Mouse (Mus musculus) liver, postnatal 0 days (tissue): ENCODE data around the gene Hist1h2bl. TPM values are rescaled to one million over a fixed set of nuclear protein-coding genes. Genes with fewer than 3 reads are reported as not detected.
"Not testable (repeated sequence)": the region's sequence is repeated elsewhere in the genome, so short reads cannot be mapped to it uniquely, and the experiment has no call there.

Source experiments
- ATAC-seq: fragments of 200-750 bp; cut with Nextera tagmentation; 2 replicates; pipeline ENCODE4 v1.8.0; 2017; ENCODE audit warnings: mild to moderate bottlenecking, moderate library complexity
- DNase-seq: peaks from one replicate; pipeline ENCODE4 v3.0.0-alpha.2; 2016
- H3K27ac ChIP-seq: fragments of 300-500 bp; sonication (generic); 2 replicates; pipeline ENCODE4 v1.5.1; 2014; ENCODE audit warnings: antibody characterized with exemption, moderate library complexity, mild to moderate bottlenecking, low read depth
- H3K27me3 ChIP-seq: fragments of 300-500 bp; sonication (generic); 2 replicates; pipeline ENCODE4 v1.6.1; 2014; ENCODE audit warnings: low read length, control low read depth, mixed read lengths; ENCODE audit not compliant: insufficient read depth
- H3K36me3 ChIP-seq: fragments of 300-500 bp; sonication (generic); replicated peaks from 2 replicates; pipeline ENCODE4 v1.6.1; 2014; ENCODE audit warnings: mild to moderate bottlenecking, control low read depth, low read length, moderate library complexity, mixed read lengths; ENCODE audit not compliant: insufficient read depth
- H3K4me1 ChIP-seq: fragments of 300-500 bp; sonication (generic); 2 replicates; pipeline ENCODE4 v1.6.1; 2014; ENCODE audit warnings: antibody characterized with exemption, mild to moderate bottlenecking, control low read depth; ENCODE audit not compliant: insufficient read depth
- H3K4me2 ChIP-seq: fragments of 300-500 bp; sonication (generic); 2 replicates; pipeline ENCODE4 v1.6.1; 2014; ENCODE audit warnings: low read depth, mild to moderate bottlenecking, low read length, moderate library complexity, mixed read lengths
- H3K4me3 ChIP-seq: fragments of 300-500 bp; sonication (generic); 2 replicates; pipeline ENCODE4 v1.5.1; 2014; ENCODE audit warnings: low read depth, low read length
- H3K9ac ChIP-seq: fragments of 300-500 bp; sonication (generic); replicated peaks from 2 replicates; pipeline ENCODE4 v1.6.1; 2014; ENCODE audit warnings: mild to moderate bottlenecking, moderate library complexity
- H3K9me3 ChIP-seq: fragments of 300-500 bp; sonication (generic); 2 replicates; pipeline ENCODE4 v1.6.1; 2016; ENCODE audit warnings: mild to moderate bottlenecking, control low read depth, low read length, mixed read lengths
- CTCF ChIP-seq: sonication (generic); IDR thresholded peaks from 2 replicates; pipeline ENCODE4 v1.5.1; 2016; ENCODE audit warnings: antibody characterized with exemption, low read depth
- EP300 ChIP-seq: IDR thresholded peaks from 2 replicates; pipeline ENCODE4 v1.6.1; 2016; ENCODE audit warnings: antibody characterized with exemption, low read depth, mild to moderate bottlenecking
- WGBS: fragments of 180-500 bp; shearing (Covaris S2); extraction: QIAGEN DNeasy Blood & Tissue Kit; methylation state at CpG from one replicate; pipeline ENCODE4 v1.1.7; 2014; ENCODE audit not compliant: insufficient replicate concordance; 5-methylcytosine and 5-hydroxymethylcytosine counted together
- polyA plus RNA-seq: library from polyadenylated mRNA; unstranded; fragments of >200 nt; fragmentation: Nextera tagmentation; extraction: Ambion mirVana; gene quantifications from 2 replicates; pipeline ENCODE4 v1.2.1, GENCODE M21; 2015

Hist1h2bl gene
- polyA plus RNA-seq, 1 experiment from 2014 or later: 1.9 TPM

DNA sequence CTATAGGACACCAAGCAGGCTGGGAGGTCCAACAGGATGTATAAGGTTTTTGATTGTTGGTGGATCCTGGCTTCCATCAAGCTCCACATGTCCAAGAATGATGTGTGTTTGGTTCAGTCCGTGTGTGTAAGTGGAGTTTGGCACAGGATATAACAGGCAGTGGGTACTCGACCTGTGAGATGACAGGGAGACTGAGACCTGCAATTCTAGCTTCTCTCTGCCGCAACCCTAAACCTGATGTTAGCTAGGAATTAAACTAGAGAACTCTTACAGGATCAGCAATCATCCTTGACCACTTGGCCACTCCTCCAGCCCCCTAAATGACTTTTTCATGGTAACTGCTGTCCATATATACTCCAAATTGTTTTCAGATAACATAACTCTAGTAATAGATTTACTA, 36.4 kb upstream of the Hist1h2bl start:
- H3K9me3 ChIP-seq: no peaks in the 10 kb centered on the region
- H3K27ac ChIP-seq: peak overlapping the region; percentile 98
- peak overlapping the region; percentile 46 for H3K4me3 ChIP-seq
- TF ChIP-seq EP300 (no peak), CTCF (no peak)
- H3K4me1 ChIP-seq: peaks cover 17% of the 10 kb centered on the region
- DNase-seq: peak; percentile 34
- peaks cover 3% of the 10 kb centered on the region; the same call in 1 of the 2 replicates for H3K36me3 ChIP-seq
- no peak for ATAC-seq
- peak overlapping the region; percentile 67 for H3K4me2 ChIP-seq
- no peaks in the 10 kb centered on the region for H3K27me3 ChIP-seq
- 43% methylated on average over 3 of the region's 3 CpGs for WGBS
- H3K9ac ChIP-seq: peak overlapping the region; percentile 78

DNA sequence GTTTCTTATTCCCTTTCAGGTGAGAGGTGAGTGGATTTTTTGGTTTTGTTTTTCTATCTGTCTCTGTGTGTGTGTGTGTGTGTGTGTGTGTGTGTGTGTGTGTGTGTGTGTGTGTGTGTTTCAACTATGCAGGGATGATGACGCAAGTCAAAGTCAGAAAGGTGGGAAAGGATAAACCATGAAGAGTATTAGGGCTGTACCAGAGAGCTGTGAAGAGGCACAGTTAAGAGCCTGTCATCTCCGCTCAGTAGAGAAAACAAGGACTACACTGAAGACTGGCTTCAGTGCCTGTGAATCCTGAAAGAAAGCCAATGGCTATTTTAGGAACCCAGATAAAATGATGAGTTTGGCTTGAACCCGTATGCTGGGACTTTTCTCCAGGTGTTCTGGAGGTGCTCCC, 35.9 kb upstream of the Hist1h2bl start:
- H3K4me3 ChIP-seq: peak overlapping the region; percentile 46
- no peak for DNase-seq
- no peaks in the 10 kb centered on the region for H3K9me3 ChIP-seq
- H3K27ac ChIP-seq: peak overlapping the region; percentile 98
- peaks cover 19% of the 10 kb centered on the region for H3K4me1 ChIP-seq
- peak overlapping the region; percentile 67 for H3K4me2 ChIP-seq
- peak overlapping the region; percentile 78 for H3K9ac ChIP-seq
- no peak for ATAC-seq
- H3K36me3 ChIP-seq: peaks cover 6% of the 10 kb centered on the region; the same call in 1 of the 2 replicates
- TF ChIP-seq EP300 (no peak), CTCF (no peak)
- WGBS: 50% methylated on average over 3 of the region's 3 CpGs
- H3K27me3 ChIP-seq: no peaks in the 10 kb centered on the region

DNA sequence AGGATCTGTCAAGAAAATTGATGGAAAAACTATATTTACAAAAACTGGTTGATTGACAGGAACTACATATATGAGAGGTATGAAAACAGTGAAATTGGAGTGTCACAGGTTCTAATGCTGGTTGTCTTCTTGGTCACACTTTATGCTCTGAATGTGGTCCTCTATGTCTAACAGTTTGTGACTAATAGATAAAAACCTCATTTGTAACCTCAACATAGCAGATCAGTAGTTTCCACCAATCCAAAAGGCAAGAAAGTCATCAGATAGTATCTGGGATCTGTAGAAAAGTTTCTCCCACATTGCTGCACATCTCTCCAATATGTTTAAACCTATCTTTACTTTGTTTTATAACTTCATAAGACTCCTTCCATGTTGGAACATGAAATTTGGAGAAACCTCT, 35.5 kb upstream of the Hist1h2bl start:
- H3K27ac ChIP-seq: peak overlapping the region; percentile 98
- H3K4me2 ChIP-seq: peak overlapping the region; percentile 67
- no peak overlapping the region for H3K4me3 ChIP-seq
- 0 out of 2 replicates have a peak, but pooled peaks have one; percentile 7 for TF ChIP-seq EP300
- TF ChIP-seq CTCF: no peak
- no peaks in the 10 kb centered on the region for H3K9me3 ChIP-seq
- peaks cover 19% of the 10 kb centered on the region for H3K4me1 ChIP-seq
- ATAC-seq (no peak), DNase-seq (no peak)
- peak overlapping the region; percentile 78 for H3K9ac ChIP-seq
- H3K27me3 ChIP-seq: no peaks in the 10 kb centered on the region
- peaks cover 6% of the 10 kb centered on the region; the same call in 1 of the 2 replicates for H3K36me3 ChIP-seq

DNA sequence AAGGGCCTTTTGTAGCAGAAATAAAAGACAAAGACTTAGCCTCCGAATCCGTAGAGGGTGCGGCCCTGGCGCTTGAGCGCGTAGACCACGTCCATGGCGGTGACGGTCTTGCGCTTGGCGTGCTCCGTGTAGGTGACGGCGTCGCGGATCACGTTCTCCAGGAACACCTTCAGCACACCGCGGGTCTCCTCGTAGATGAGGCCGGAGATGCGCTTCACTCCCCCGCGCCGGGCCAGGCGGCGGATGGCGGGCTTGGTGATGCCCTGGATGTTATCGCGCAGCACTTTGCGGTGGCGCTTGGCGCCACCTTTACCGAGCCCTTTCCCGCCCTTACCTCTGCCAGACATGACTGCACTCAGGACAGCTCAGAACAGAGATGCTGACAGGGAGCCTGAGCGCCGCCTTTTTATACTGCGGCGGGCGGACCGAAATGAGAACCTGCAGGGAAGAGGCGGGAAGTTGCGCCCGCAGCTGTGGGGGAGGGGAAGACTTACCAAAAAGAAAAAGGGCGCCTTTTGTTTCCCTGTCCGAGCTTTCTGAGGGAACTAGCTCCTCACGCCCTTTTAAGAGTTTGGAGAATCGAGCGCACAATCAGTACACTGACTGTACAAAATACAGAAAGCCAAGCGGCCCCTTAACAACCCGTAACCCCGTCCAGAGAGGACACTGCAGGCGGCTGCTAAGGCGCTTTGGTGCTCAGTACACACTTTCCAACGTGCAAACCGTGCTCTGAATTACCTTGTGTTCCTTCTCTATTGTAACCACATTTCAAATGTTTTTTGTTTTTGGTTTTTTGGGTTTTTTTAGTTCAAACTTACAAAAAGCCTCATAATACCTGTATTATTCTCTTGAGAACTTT, 34.4 kb upstream of the Hist1h2bl start, which contains the start of gene Hist1h4k:
Gene Hist1h4k (minus strand): TSS at position 347 of the 859 bp plus-strand sequence.
- DNase-seq (peak; percentile 93), ATAC-seq (peak; percentile 54)
- H3K9me3 ChIP-seq, H3K27me3 ChIP-seq, H3K36me3 ChIP-seq: not testable (repeated sequence)
- peak within 1 kb of the TSS; percentile 78 for H3K9ac ChIP-seq
- H3K4me1 ChIP-seq: peaks cover 19% of the 10 kb centered on the region
- H3K27ac ChIP-seq: peak within 1 kb of the TSS; percentile 98
- TF ChIP-seq EP300: peak; percentile 90
- H3K4me3 ChIP-seq: peak within 1 kb of the TSS; percentile 56
- peak within 1 kb of the TSS; percentile 70 for H3K4me2 ChIP-seq
- WGBS: under 1% methylated on average over 41 of the region's 56 CpGs

DNA sequence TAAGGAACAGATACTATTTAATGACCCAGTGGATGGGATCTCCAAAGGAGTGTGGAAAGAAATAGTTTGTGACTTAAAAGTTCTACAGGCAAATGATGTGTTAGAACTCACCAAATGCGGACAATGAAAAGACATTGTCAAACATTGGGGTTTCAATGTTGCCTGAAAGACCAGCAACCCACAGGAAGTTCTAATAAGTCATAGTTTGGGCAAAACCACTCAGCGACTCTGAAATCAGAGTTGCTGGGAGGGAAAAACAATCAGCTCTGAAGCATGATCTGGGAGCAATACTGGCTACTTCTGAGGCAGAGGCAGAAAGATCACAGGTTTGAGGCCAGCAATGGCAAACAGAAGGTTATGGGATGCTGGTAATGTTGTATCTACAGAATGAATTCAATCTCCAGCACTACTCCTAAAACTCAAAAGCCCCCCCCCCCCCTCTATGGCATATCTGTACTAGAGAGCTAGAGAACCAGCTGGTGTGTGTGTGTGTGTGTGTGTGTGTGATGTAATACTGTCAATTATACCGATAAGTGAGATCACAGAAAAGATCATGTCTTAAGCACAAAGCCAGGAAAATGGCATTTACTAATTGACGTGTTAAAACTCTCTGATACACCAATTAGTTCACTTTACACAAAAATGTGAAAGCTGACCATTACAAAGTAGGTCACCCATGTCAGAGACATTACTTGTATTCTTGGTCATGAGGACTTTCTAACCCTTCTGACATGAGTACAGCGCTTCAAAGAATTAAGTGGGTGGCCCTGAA, 33.6 kb upstream of the Hist1h2bl start:
- no peaks in the 10 kb centered on the region for H3K27me3 ChIP-seq
- peak; percentile 35 for DNase-seq
- H3K4me1 ChIP-seq: peaks cover 19% of the 10 kb centered on the region
- peak overlapping the region; percentile 98 for H3K27ac ChIP-seq
- H3K4me2 ChIP-seq: peak overlapping the region; percentile 70
- no peak for ATAC-seq
- H3K4me3 ChIP-seq: peak overlapping the region; percentile 56
- 2% methylated on average over 5 of the region's 5 CpGs for WGBS
- no peak for TF ChIP-seq CTCF
- no peak for TF ChIP-seq EP300
- H3K9ac ChIP-seq: peak overlapping the region; percentile 71
- H3K36me3 ChIP-seq: peaks cover 6% of the 10 kb centered on the region; the same call in 1 of the 2 replicates
- no peaks in the 10 kb centered on the region for H3K9me3 ChIP-seq

DNA sequence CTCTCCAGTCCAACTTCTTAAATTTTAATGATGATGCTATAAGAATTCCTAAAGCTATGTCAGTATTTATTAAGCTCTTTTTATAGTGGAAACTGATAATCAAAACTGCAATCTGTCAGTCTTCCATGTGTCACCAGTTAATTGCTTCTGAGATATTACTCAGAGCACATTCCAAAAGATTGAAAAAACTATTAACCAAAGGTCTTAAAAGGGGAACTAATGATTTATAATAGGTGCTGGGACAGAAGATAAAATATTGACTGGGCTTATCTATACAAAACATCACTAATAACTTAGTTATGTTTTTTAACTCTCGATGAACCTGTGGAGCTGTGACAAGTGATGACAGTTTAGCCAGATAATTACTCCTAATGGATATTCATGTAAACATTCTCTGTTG, 29.1 kb upstream of the Hist1h2bl start:
- TF ChIP-seq CTCF (no peak), EP300 (no peak)
- Histone ChIP-seq H3K36me3 (peaks cover 6% of the 10 kb centered on the region; the same call in 1 of the 2 replicates), H3K9me3 (no peaks in the 10 kb centered on the region), H3K27me3 (no peaks in the 10 kb centered on the region), H3K4me3 (no peak overlapping the region), H3K27ac (no peak overlapping the region), H3K9ac (no peak overlapping the region), H3K4me1 (peaks cover 9% of the 10 kb centered on the region), H3K4me2 (no peak overlapping the region)
- 47% methylated on average over 1 of the region's 1 CpGs for WGBS
- no peak for ATAC-seq
- DNase-seq: no peak
